Mouse (Mus musculus) lung, postnatal 10 days (tissue): ENCODE measurements at regions not wholly inside any gene's neighbourhood (a gene's known extent, or its start where the extent isn't known, plus 50 kb on each side); places are given as distances from the start of the nearest gene placed in this dataset.

Source experiments
- DNase-seq: peaks from one replicate; pipeline ENCODE4 v3.0.0; 2021

DNA sequence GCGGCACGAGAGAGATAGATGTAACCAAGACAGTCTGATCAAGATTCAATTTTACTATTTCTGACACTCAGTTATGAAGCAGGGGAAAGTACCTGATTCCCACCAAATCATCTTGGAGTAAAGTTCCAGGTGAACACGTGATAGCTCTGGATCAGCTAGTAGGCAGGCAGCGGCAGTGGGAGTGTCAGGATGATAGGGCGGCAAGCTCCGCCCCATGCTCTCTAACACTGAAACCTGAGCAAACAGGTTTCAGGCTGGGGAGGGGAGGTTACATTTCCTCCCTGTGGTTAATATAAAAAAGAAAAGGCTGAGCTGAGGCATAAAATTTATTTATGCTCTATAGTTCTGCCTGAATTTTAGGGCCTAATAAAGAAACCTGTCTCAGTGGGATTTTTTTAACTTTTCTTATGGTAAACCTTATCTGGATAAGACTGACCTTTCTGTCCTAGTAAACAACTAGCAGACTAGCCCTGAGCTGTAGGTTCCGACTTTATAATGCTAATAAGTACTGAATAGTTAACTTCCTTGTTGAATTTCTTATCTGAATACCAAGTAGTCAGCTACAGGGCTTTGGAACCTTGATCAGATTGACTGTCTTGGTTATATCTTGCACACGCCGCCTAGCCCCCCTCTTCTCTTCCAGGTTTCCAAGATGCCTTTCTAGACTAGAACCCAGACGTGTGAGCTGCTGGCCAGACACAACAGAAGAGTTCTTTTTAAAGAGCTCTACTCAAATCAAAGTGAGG lies 254.9 kb upstream of the Dab2 start:
- DNase-seq, result no peak

DNA sequence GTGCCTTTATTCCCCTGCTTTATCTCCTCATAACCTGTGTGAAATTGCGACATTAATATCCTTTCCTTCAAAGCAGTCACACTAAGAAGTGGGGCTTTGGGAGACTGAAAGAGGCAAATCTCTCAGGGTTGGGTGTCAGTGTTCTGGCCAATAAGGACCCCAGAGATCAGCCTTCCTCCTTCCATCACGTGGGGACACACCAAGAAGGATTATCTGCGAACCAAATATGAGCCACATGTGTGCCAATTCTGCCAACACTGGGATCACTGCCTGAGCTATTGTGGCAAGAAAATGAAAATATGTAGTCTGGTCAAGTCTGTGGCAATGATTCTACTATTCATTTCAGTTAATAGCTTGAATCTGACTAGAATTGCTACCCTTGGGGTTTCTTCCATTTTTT lies 243.9 kb upstream of the Dab2 start:
- DNase-seq, result no peak

DNA sequence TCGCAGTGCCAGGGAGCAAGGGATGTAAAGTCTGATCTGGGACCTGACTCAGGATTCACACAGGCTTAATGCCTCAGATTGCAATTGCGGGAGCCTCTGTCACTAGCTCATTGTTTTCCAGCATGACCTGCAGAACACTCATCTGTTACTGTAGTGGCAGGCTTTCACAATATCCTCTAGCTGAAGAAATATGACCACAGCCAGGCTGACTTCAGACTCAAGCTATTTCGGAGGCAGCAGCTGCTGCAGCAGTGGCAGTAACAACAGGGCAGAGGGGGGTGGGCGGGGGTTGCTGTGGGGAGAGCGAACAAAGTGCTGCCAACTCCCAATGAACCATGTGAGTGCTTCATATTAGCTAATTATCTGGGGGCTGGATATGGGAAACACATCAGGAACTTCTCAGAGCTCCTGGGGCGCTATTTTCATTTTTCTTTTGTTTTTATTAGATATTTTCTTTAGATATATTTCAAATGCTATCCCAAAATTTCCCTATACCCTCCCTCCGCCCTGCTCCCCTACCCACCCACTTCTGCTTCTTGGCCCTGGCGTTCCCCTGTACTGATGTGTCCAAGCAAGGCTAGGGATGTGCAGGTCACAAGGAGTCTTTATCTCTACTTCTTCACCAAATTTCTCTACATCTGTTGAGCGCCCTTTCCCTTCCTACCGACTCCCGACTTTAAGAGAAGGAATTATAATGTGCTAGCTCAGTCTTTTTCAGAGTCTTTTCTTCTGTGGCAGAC lies 242.5 kb upstream of the Dab2 start:
- peak; percentile 31 for DNase-seq

DNA sequence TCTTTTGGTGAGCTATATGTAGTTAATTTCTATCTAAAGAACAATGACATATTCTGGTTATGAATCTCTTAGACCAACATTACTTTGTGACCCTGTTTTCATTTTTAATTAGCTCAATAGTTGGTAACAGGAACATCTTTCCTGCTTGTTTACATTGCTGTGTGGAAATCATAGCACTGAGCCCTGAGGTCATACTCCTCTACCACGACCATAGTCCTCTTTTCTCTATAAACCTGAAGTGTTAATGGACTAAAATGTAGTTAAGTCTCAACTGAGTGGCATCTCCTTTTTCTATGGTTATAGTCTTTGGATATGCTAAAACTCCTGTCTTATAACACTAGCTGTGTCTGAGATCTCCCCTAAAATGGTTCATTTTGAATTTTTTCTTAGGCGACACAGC lies 240.2 kb upstream of the Dab2 start:
- no peak for DNase-seq

DNA sequence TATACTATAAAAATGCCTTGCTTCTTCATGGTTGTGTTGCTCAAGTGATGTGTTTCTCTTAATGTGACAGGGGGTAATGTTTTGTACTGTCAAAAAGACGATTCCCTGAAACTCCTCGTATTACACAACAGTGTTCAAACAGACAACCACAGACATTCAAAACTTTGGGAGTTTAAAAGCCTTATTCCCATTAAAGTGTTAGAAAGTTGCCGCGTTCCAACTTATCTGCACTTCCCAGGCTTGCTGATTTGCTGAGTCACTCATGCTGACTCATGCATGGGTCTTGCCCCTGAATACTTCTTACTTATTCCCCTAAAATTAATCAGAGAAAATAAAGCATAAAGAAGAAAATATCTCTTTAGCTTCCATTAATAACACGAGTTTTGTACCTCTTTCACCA lies 239.8 kb upstream of the Dab2 start:
- no peak for DNase-seq

DNA sequence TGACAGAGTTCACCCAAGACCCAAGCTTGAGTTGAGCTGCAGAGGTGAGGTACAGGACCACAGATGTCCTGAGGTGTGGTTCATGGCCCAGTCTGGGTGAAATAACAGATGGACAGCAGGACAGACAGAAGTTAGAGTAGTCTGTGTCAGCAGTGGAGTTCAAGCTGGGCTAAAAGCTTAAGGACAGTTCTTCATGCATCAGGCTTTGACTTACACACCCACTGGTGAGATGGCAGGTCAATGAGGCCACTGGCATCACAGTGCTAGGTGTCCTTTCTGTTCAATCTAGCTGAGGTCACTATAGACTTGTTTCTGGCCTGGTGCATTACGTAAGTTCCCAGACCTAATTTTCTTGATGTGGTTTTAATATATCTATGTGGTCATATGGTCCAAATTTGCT lies 238.9 kb upstream of the Dab2 start:
- DNase-seq, result no peak

DNA sequence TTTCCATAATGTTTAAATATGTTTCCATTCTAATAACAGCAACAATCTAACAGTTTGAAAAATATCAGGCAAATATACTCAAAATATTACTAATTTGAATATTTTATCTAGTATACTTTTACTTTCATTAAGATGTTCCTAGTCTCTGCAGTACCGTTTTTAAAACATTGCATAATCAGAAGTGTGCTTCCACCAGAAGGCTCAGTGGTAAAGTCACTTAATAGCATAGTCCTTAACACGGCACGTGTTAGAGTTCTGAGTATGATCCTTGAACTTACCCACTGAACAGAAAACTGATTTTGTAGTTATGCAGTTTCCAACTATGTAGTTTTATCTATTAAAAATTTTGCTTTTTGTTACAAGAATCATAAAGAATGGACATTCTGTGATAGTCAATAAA lies 234.5 kb upstream of the Dab2 start:
- no peak for DNase-seq

DNA sequence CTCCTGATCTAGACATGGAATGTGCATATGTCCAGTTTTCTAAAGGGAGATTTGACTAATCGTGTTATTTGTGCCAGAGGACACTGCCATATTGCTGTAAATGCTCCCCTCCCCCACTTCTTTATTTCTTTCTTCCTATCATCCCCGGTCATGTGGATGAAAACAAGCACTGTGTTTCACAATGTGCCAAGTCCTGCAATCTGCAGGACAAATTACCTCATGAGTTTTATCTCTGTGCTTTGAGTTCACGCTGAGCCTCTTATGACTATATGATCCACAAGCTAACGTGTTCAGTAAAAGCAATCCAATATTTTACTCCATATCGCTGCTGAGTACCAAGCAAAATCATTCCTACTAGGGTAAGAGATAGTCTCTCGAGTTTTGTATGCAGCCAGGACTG lies 232.2 kb upstream of the Dab2 start:
- DNase-seq, result no peak

DNA sequence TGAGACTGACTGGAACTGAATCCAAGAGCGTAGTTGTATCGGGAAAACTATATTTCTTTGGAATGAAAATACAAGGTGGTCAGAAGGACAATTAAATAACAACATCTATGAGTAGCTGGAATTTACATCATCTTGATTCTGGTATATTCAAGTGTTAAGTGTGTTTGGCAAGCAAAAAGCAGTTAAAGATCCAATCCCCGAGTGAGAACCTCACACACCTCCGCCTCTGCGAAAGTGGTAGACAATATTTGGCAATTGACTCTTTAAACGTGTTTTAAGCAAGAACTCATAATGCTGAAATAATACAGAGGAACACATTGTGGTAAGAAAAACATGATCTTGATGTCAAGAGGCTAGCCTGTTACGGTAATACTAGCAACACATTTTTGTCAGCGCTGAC lies 231.2 kb upstream of the Dab2 start:
- DNase-seq, result no peak

DNA sequence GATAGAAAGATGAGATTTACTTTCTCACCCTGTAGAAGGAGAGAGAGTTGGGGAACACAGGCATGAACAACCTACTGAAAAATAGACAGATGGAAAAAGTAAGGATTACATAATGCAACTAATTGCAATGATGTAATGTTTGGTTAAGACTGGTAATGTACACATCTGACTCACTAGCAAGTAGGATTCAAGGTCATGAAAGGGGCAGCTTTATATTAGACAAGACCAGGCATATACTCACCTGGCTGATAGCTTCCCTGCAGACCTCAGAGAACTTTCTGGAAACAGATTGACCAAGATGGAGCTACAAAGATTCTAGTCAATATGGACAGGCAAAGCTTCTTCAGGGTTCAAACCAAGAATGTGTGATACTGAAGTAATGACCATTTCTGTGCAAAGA lies 227.7 kb upstream of the Dab2 start:
- no peak for DNase-seq

DNA sequence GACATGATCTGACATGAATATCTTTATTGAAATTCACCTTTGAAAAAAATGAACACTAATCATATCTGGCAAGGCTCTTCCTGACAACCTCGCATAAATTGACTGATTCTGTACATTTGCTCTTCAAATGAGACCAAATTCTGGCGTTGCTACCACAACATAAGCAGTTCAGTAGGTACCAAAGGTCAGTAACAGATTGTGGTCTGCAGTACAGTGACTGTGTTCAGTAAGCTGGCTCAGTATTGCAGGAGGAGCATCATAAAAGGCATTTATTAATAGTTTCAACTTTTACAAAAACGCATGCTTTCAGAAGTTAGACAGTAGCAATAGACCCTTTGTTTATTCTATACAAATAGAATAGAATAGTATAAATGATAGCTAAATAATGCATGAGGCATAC lies 226.7 kb upstream of the Dab2 start:
- no peak for DNase-seq

DNA sequence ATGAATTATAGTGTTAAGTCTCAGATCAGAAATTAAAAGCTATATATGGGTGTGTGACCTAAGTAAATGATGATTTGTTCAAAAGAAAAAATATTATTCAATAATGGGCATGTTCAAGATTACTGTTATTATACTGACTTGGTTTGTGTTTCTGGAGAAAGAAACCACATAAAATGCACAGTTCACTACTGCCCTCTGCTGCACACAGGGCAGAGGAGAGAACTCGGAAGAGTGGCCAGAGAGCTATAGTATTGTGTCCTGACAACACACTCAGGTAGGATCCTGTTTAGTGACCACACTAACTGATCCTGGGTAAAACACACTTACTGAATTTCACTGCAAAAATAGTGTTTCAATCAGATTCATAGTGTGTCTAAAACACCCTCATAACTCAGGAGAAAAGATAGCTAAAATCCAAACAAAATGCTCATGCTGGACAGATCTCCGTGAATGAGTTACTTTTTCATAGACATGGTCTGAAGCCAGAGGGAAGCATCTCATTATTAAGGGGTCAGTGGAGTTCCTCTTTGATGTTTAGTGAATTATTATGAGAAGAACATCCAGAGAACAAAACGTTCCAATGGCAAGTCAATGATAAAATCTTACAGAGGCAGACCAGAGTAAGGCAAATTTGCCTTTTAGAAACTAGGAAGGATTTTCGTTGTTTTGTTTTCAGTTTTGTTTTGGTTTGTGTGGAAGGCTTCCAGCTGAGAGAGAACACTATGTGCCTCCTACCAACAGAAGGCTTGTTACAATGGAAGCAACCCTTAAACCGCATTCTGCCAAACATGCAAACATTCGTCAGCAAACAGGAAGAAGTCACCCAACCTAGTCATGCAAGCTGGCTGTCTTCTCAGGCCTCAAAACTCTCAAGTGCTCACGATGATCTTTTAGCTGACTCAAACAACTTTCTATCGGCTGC lies 218.6 kb upstream of the Dab2 start:
- DNase-seq, result peak; percentile 60

DNA sequence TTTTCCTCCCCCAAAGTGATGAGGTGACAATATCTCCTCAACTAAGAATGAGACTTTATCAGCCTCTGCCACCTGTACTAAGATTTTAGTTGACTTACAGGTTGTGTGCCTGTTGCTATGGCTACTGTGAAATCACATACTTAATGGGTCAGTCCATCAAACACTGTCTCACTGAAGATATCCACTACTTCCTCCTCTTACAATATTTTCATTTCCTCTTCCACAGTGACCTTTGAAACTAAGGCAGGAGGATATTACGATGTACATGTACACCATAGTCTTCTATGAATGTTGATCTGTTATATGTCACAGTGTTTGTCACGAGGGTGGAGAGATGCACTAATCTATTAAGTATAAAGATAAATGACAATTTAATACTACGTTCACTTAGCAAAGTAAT lies 212.4 kb upstream of the Dab2 start:
- DNase-seq, result no peak

DNA sequence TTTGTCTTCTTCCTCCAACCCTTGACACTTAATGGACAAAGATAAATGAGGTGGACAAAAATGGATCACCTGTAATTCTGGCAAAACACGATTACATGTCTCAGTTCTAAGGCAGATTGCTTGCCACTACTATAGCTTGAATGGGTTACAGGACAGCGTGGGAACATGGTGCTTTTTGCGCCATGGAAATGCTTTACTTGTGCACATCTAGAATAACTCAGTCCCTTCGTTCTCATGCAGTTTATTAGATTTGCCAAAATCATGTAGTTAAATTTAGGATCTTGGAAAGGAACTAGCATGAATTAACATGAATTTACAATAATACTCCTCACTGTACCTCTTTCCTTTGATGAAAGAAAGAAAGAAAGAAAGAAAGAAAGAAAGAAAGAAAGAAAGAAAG lies 211.1 kb upstream of the Dab2 start:
- no peak for DNase-seq

DNA sequence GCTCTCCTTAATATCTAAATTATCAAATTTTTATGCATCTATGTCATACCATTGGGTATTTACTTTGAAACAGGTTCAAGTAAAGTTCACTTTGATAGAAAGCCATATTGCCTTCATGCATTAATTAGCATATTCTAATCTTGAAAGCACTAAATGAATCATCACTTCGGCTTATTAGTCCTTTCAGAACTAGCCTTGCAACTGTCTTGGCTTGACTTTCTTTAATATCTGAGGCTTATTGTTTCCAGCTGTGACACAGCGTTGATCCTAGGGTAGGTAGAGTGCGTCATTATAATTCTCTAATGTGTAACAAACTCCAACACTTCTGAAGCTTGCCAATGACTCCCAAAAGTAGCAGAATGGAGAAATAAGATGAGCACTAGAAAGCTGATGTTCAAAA lies 169.9 kb upstream of the Dab2 start:
- no peak for DNase-seq

DNA sequence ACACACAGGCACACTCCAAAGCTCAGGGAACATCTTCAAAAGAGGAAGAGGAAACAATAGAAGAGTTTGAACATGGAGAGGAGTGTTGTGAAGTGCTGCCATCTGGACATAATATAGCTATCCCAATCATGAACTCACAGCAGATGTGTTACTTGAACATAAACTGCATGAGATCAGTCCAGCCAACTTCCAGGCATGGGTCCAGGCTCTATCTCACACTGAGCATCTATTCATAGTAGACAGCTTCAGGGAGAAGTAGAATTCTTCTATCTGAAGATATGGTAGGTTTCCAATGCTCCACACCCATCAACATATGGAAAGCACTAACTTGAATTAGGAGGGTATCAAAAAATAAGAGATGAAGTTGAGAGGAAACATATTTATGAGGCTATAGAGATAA lies 167.4 kb upstream of the Dab2 start:
- DNase-seq, result no peak

DNA sequence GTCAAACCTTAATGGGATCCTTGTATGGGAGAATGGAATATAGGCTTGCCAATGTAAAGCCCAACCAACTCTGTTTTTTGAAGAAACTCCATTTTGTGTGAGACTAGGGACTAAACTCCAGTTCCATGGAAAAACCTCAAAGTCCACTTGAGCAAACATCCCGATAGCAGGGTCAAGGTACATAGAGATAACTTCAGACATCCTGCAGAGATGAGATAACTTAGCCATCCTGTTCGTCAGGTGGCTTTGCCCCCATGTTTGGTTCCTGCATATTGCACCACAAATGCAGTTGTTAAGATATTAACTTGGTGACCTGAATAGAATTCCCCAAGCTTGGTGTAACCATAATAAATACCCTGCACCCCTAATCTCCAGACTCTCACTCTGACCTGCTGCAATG lies 154.5 kb upstream of the Dab2 start:
- no peak for DNase-seq

DNA sequence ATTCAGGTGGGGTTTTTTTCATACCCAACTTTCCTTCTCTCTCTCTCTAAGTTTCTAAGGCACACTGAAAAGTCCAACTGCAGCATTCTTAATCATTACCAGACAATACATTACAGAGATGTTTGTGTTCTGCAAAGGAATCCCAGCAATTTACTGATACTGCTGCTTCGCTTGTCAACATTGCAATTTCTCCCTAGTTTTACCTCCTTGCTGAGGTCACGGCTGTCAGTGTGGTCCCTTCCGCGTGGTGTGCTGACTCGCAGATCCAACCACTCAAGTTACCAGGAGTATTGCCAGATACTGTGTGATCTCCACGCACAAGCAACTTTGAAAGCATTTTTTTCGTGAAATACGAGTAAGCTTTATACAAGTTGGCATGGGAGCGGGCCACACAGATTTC lies 144.9 kb upstream of the Dab2 start:
- DNase-seq, result no peak

DNA sequence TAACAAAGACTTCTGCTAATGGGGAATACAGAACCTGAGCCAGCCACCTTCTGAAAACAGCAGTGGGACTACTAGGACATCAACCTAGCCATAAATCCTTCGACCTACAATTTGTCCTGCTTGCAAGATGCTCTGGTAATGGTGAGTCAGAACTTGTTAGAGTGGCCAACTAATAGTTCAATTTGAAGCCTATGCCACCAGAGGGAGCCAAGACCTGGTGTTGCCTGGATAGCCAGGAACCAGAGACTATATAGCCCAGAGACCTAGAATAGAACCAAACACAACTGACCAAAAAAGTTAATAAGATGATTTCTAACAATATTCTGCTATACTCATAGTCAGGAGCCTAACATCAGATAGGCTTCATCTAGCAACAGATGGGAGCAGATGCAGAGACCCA lies 119.3 kb upstream of the Dab2 start:
- DNase-seq, result no peak

DNA sequence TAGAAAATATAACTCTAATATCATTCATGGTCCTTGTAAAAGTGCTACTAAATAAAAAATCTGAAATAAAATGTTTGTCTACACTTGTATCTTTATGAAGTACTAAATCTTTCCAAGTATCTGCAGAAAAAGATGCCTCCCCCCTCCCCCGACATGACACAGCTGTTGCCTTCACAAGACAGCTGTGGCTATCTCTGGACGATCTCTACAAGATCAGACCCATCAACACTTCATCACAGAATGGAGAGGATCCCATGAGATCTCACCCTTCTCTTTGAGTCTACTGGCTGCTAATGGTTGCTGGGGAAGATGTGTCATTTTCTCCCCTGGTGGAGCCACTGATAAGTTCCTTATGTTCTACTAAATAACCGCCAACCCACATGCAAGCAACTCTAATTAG lies 116.0 kb upstream of the Dab2 start:
- DNase-seq, result peak; percentile 9

DNA sequence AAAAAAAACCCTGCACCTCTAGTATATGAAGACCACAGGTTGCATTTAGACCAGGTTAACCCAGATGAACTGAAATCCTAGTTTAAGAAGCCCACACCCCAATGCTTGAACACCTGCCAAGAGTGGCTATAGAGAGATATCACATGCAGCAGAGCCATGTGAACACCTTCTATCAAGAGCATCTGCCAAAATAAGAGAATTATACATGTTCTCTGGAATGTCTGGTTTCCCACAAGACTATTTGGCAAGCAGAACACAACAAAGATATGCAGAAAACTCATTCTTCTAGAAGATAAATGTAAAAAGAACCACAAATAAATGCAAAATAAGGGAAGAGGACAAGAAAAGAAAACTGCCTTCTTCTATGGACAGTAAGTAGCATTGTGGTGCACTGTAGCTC lies 107.7 kb upstream of the Dab2 start:
- no peak for DNase-seq

DNA sequence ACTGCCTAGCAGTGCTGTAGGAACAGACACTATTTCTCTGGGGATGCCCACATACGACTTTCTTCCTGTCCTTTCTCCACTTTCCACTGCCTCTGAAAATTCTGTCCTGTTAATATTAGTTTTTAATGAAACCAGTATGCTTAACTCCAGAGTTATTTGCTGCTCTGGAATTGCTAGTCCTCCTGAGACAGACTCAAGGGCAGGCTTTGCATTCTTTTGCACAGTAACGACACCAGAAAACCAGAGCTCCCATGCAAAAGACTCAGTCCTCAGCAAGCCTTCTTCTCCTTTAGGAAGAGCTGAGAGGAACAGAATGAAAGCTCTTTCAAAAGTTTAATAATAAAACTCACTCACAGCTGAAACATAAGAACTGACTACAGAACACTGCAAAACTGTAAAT lies 92.3 kb upstream of the Dab2 start:
- no peak for DNase-seq

DNA sequence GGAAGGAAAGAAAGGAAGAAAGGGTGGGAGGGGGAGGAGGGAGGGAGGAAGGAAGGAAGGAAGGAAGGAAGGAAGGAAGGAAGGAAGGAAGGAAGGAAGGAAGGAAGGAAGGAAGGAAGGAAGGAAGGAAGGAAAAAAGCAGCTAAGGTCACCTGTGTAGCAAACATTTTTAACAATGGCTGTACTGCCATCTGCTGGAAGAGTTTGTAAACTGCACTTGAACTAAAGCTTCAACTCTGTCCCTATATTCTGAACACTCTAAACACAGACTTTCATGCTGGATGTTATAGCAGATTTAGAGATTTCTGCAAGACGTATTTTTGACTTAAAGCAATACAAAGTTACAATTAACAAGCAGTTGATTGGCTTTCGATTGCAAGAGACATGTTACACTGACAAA lies 90.3 kb upstream of the Dab2 start:
- DNase-seq, result peak; percentile 38

DNA sequence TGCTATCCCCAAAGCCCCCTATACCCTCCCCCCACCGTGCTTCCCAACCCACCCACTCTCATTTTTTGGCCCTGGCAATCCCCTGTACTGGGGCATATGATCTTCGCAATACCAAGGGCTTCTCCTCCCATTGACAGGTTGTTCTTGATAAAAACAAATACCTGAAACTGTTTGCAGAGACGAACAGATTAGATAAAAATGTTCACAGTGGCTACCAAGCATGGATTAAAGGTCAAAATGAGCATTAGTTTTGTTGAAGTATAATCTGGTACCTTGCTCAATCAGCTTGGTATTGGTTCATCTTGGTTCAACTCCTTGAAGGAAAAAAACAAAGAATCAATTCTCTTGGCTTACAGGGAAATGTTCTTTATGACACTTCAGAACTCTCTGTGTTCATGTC lies 81.5 kb upstream of the Dab2 start:
- DNase-seq, result no peak
